Mouse (Mus musculus) ES-E14 (cell line): Measurements from ENCODE around the gene Gm39566. TPM values are rescaled to one million over a fixed set of nuclear protein-coding genes. Genes with fewer than 3 reads are reported as not detected.

Experiments used
- DNase-seq: peaks from one replicate; pipeline ENCODE4 v3.0.0-alpha.2; 2013; ENCODE audit warnings: low read depth, low spot score
- H3K27ac ChIP-seq: 2 replicates; pipeline ENCODE4 v1.5.1; 2012; ENCODE audit warnings: low read depth, mild to moderate bottlenecking, low read length, moderate library complexity, mixed read lengths; ENCODE audit not compliant: poor library complexity, insufficient read depth, severe bottlenecking
- H3K36me3 ChIP-seq: 2 replicates; pipeline ENCODE4 v1.6.1; 2012; ENCODE audit warnings: mild to moderate bottlenecking, low read length, moderate library complexity, mixed read lengths; ENCODE audit not compliant: control insufficient read depth, poor library complexity, insufficient read depth, severe bottlenecking
- H3K4me1 ChIP-seq, 2 experiments: fragments of 150-350 bp in 1 of 2; sonication (generic) in 1 of 2; 2 replicates each; pipeline ENCODE4 v1.6.1; 2012; ENCODE audit warnings: low read length in 2 of 2, mild to moderate bottlenecking in 1 of 2, mixed read lengths in 1 of 2; ENCODE audit not compliant: control insufficient read depth in 2 of 2, insufficient read depth in 2 of 2, poor library complexity in 1 of 2
- H3K4me3 ChIP-seq, 2 experiments: fragments of 150-350 bp in 1 of 2; sonication (generic) in 1 of 2; 2 replicates each; pipeline ENCODE4 v1.5.1; 2012; ENCODE audit warnings: low read length in 2 of 2, low read depth in 1 of 2, mild to moderate bottlenecking in 1 of 2, mixed read lengths in 1 of 2; ENCODE audit not compliant: insufficient read depth in 1 of 2, poor library complexity in 1 of 2, severe bottlenecking in 1 of 2
- H3K9ac ChIP-seq: 2 replicates; pipeline ENCODE4 v1.6.1; 2012; ENCODE audit warnings: low read depth, mild to moderate bottlenecking, low read length, mixed read lengths; ENCODE audit not compliant: poor library complexity, insufficient read depth, severe bottlenecking
- H3K9me3 ChIP-seq: fragments of 150-350 bp; sonication (generic); 2 replicates; pipeline ENCODE4 v1.6.1; 2012; ENCODE audit warnings: low read depth, mild to moderate bottlenecking, low read length; ENCODE audit not compliant: control insufficient read depth, insufficient read depth
- CHD2 ChIP-seq: IDR thresholded peaks from 2 replicates; pipeline ENCODE4 v1.6.1; 2014; ENCODE audit warnings: mild to moderate bottlenecking, low read depth, low read length, inconsistent platforms
- HCFC1 ChIP-seq: IDR thresholded peaks from 2 replicates; pipeline ENCODE4 v1.6.1; 2012; ENCODE audit warnings: low read length, inconsistent platforms, borderline replicate concordance; ENCODE audit not compliant: insufficient read depth
- MAFK ChIP-seq: IDR thresholded peaks from 2 replicates; pipeline ENCODE4 v1.6.1; 2014; ENCODE audit warnings: mild to moderate bottlenecking, low read depth, low read length, inconsistent platforms; ENCODE audit not compliant: insufficient read depth
- ZC3H11A ChIP-seq: IDR thresholded peaks from 2 replicates; pipeline ENCODE4 v1.6.1; 2012; ENCODE audit warnings: low read depth, mild to moderate bottlenecking, inconsistent platforms, low read length, borderline replicate concordance
- ZNF384 ChIP-seq: IDR thresholded peaks from 2 replicates; pipeline ENCODE4 v1.6.1; 2012; ENCODE audit warnings: low read depth, low read length, inconsistent platforms
- in situ Hi-C, 2 experiments: fragments of 600-800 bp; cut with MboI; formaldehyde crosslinking; loops; one replicate each; pipeline ENCODE4 v1.15.1; 2025; ENCODE audit warnings: low sequenced_read_pairs in 2 of 2, inconsistent platforms in 1 of 2; ENCODE audit not compliant: unreplicated experiment in 2 of 2
- total RNA-seq: library from RNA; depleted of rRNA; stranded (reverse); fragments of 300-350 nt; gene quantifications from 2 replicates; pipeline ENCODE4 v1.2.3, GENCODE M21; 2012

Gene Gm39566
- total RNA-seq, 1 experiment: not detected

GRCm38 (mm10) chr11:69828832-69829231 is 13.7 kb upstream of the Gm39566 start:
- in situ Hi-C loops: no loop called here
- TF ChIP-seq CHD2: no peak
- no peak for TF ChIP-seq MAFK
- Histone ChIP-seq H3K36me3 (peaks cover 12% of the 10 kb centered on the region; the same call in 1 of the 2 replicates), H3K9me3 (no peaks in the 10 kb centered on the region), H3K4me3 (no peak overlapping the region), H3K9ac (no peak overlapping the region), H3K4me1 (peaks cover 0 to 18% of the 10 kb centered on the region in 2 experiments; a peak in 3 of 4 replicates), H3K27ac (no peak overlapping the region)
- no peak for DNase-seq

DNA sequence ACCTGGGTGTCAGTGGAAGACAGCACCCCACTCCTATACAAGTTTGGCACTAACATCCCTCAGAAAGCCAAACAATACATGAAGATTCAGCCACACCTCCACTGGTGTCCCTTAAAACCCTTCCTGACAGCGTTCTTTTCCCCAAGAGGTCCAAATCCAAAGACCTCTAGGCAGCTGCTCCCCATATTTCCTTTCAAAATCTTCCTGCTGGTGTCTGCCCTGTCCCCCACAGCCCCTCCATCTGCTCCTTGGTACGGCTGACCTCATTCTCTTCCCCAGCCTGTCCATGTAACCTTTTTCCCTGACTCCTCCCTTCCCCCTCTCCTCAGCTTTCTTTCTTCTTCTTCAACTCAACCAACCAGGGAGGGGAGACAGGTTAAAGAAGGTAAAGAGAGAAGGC is 8.4 kb upstream of the Gm39566 start:
- Histone ChIP-seq H3K9me3 (no peaks in the 10 kb centered on the region), H3K4me3 (no peak overlapping the region), H3K27ac (no peak overlapping the region), H3K9ac (no peak overlapping the region), H3K4me1 (peaks cover 0 to 9% of the 10 kb centered on the region in 2 experiments; a peak in 1 of 4 replicates), H3K36me3 (peaks cover 12% of the 10 kb centered on the region; the same call in 1 of the 2 replicates)
- in situ Hi-C loops: no loop called here
- no peak for TF ChIP-seq MAFK
- TF ChIP-seq CHD2: no peak
- TF ChIP-seq HCFC1: no peak
- no peak for TF ChIP-seq ZC3H11A
- no peak for TF ChIP-seq ZNF384
- no peak for DNase-seq

DNA sequence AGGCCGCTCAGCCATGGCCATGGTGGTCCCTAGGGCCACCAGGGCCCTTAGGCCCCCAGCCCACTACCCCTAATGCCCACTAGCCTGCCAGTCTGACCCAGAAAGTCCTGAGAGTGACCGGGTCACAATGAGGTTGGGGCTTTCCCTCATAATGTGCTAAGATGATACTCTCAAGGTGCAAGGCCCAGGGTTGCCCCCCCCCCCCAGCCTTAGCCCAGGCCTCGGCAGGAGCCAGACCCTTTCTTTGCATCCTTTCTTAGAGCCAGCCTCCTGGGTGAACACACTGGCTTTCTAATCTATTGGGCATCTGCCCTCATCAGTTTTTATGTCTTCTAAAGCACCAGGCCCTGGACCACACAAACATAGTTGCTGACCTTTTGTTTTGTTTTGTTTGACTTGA is 7.0 kb upstream of the Gm39566 start, which contains the start of gene Spem1:
Spem1 (minus strand) TSS at position 101 of the 400 bp plus-strand sequence.
- Histone ChIP-seq H3K36me3 (peaks cover 9% of the 10 kb centered on the region; the same call in 1 of the 2 replicates), H3K9ac (no peak within 1 kb of the TSS), H3K4me3 (no peak within 1 kb of the TSS), H3K4me1 (peaks cover 0 to 12% of the 10 kb centered on the region in 2 experiments; a peak in 1 of 4 replicates), H3K27ac (no peak within 1 kb of the TSS), H3K9me3 (no peaks in the 10 kb centered on the region)
- TF ChIP-seq ZC3H11A (no peak), ZNF384 (no peak), MAFK (no peak), HCFC1 (no peak), CHD2 (no peak)
- no peak for DNase-seq
- in situ Hi-C loops: no loop called here

GRCm38 (mm10) chr11:69818871-69819270 is 3.8 kb upstream of the Gm39566 start:
- TF ChIP-seq CHD2 (no peak), HCFC1 (no peak), MAFK (no peak), ZNF384 (no peak), ZC3H11A (no peak)
- Histone ChIP-seq H3K9ac (no peak overlapping the region), H3K9me3 (no peaks in the 10 kb centered on the region), H3K36me3 (no peaks in the 10 kb centered on the region), H3K4me3 (no peak overlapping the region), H3K4me1 (peaks cover 2 to 7% of the 10 kb centered on the region in 2 experiments; a peak in 1 of 4 replicates), H3K27ac (no peak overlapping the region)
- in situ Hi-C loops: no loop called here
- DNase-seq: no peak

DNA sequence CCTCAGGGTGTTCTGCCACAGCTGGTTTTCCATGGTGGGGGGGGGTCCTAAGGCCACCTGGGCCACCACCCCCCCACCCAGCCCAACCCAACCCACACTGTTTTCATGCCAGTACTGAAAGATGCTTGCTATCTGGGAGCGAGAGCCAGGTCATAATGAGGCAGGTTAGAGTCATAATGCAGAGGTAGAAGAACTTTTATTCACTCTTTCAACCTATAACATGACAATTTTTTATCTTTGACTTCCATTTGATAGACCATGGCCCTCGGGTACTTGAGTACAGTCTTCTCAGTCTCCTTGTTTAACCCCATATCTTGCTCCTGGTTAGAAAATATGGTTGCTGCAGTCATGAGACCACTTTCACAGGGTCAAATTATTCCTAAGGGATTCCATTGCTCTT is 3.3 kb upstream of the Gm39566 start, which contains the start of gene Spem2:
Spem2 (minus strand) TSS at position 101 of the 400 bp plus-strand sequence.
- TF ChIP-seq HCFC1 (no peak), CHD2 (no peak), ZNF384 (no peak), MAFK (no peak), ZC3H11A (no peak)
- H3K9ac ChIP-seq: no peak within 1 kb of the TSS
- no peaks in the 10 kb centered on the region for H3K9me3 ChIP-seq
- DNase-seq: no peak
- H3K27ac ChIP-seq: no peak within 1 kb of the TSS
- no peaks in the 10 kb centered on the region for H3K36me3 ChIP-seq
- in situ Hi-C loops: no loop called here
- H3K4me1 ChIP-seq: peaks cover 2 to 7% of the 10 kb centered on the region in 2 experiments; a peak in 1 of 4 replicates
- peak within 1 kb of the TSS in 1 of 2 experiments; percentile 24; a peak in 1 of 4 replicates for H3K4me3 ChIP-seq
